Mouse (Mus musculus) CH12.LX (cell line): Measurements from ENCODE around the gene T2. TPM values are rescaled to one million over a fixed set of nuclear protein-coding genes. Genes with fewer than 3 reads are reported as not detected.

Source experiments
- DNase-seq: peaks from one replicate; pipeline ENCODE4 v3.0.0-alpha.2; 2013; ENCODE audit errors: extremely low read depth
- H3K27ac ChIP-seq: 2 replicates; pipeline ENCODE4 v1.5.1; 2012; ENCODE audit warnings: low read depth, mild to moderate bottlenecking, control low read depth, moderate library complexity; ENCODE audit not compliant: insufficient read depth
- H3K27me3 ChIP-seq: replicated peaks from 2 replicates; pipeline ENCODE3; 2012; ENCODE audit warnings: inconsistent platforms
- H3K36me3 ChIP-seq, 2 experiments: replicated peaks in 1 of 2; 2 replicates each; pipeline versions ENCODE3 to v1.6.1; 2012; ENCODE audit warnings: inconsistent platforms in 1 of 2, low read length in 1 of 2, mild to moderate bottlenecking in 1 of 2, mixed read lengths in 1 of 2, moderate library complexity in 1 of 2; ENCODE audit not compliant: control insufficient read depth in 1 of 2, insufficient read depth in 1 of 2
- H3K4me1 ChIP-seq, 2 experiments: 2 replicates each; pipeline ENCODE4 v1.6.1; 2012; ENCODE audit warnings: inconsistent platforms in 1 of 2, moderate library complexity in 1 of 2; ENCODE audit not compliant: insufficient read depth in 2 of 2, control insufficient read depth in 1 of 2
- H3K4me2 ChIP-seq: 2 replicates; pipeline ENCODE4 v1.6.1; 2012; ENCODE audit warnings: low read depth, mild to moderate bottlenecking, control low read depth; ENCODE audit not compliant: poor library complexity, insufficient read depth, severe bottlenecking
- H3K4me3 ChIP-seq, 3 experiments: fragments of 150-350 bp in 1 of 3; sonication (generic) in 1 of 3; replicated peaks in 1 of 3; 2 replicates each; pipeline versions ENCODE3 to v1.5.1; 2011 to 2012; ENCODE audit warnings: low read depth in 2 of 3, low read length in 2 of 3, mild to moderate bottlenecking in 2 of 3, moderate library complexity in 2 of 3, control low read depth in 1 of 3, improper control_type of control experiment in 1 of 3, inconsistent platforms in 1 of 3, mixed read lengths in 1 of 3; ENCODE audit not compliant: poor library complexity in 1 of 3
- H3K79me2 ChIP-seq: replicated peaks from 2 replicates; pipeline ENCODE4 v1.6.1; 2012; ENCODE audit warnings: mild to moderate bottlenecking, moderate library complexity; ENCODE audit not compliant: control insufficient read depth, poor library complexity, insufficient read depth, severe bottlenecking; ENCODE audit errors: extremely low read depth
- H3K9ac ChIP-seq: 2 replicates; pipeline ENCODE4 v1.6.1; 2012; ENCODE audit warnings: low read depth, mild to moderate bottlenecking, control low read depth, moderate library complexity; ENCODE audit not compliant: insufficient read depth
- H3K9me3 ChIP-seq: replicated peaks from 2 replicates; pipeline ENCODE3; 2012; ENCODE audit warnings: low read length, inconsistent platforms, mixed read lengths
- CHD1 ChIP-seq: IDR thresholded peaks from 2 replicates; pipeline ENCODE4 v1.6.1; 2012; ENCODE audit warnings: low read depth, low read length, improper control_type of control experiment, inconsistent platforms
- CHD2 ChIP-seq: IDR thresholded peaks from 2 replicates; pipeline ENCODE4 v1.6.1; 2011; ENCODE audit warnings: low read length, improper control_type of control experiment
- CTCF ChIP-seq, 2 experiments: IDR thresholded peaks in 1 of 2; conservative IDR thresholded peaks in 1 of 2; 2 replicates each; pipeline ENCODE4 v1.5.1; 2011 to 2012; ENCODE audit warnings: low read depth in 2 of 2, low read length in 2 of 2, improper control_type of control experiment in 1 of 2, inconsistent platforms in 1 of 2, mild to moderate bottlenecking in 1 of 2, moderate library complexity in 1 of 2
- E2F4 ChIP-seq: IDR thresholded peaks from 2 replicates; pipeline ENCODE4 v1.6.1; 2011; ENCODE audit warnings: low read depth, low read length, improper control_type of control experiment; ENCODE audit not compliant: insufficient replicate concordance
- EP300 ChIP-seq: IDR thresholded peaks from 2 replicates; pipeline ENCODE4 v1.6.1; 2011; ENCODE audit warnings: low read length, improper control_type of control experiment
- ETS1 ChIP-seq: conservative IDR thresholded peaks from 2 replicates; pipeline ENCODE4 v1.6.1; 2012; ENCODE audit warnings: low read depth, mild to moderate bottlenecking, inconsistent platforms, low read length, improper control_type of control experiment, moderate library complexity
- GABPA ChIP-seq: IDR thresholded peaks from 2 replicates; pipeline ENCODE4 v1.6.1; 2012; ENCODE audit warnings: low read depth, low read length, improper control_type of control experiment, inconsistent platforms; ENCODE audit not compliant: insufficient replicate concordance
- HCFC1 ChIP-seq: IDR thresholded peaks from 2 replicates; pipeline ENCODE4 v1.6.1; 2012; ENCODE audit warnings: low read depth, mild to moderate bottlenecking, inconsistent platforms, low read length, improper control_type of control experiment
- IRF4 ChIP-seq: IDR thresholded peaks from 2 replicates; pipeline ENCODE4 v1.6.1; 2014; ENCODE audit warnings: low read depth, mild to moderate bottlenecking, inconsistent platforms, low read length, improper control_type of control experiment
- JUN ChIP-seq: IDR thresholded peaks from 2 replicates; pipeline ENCODE4 v1.6.1; 2011; ENCODE audit warnings: low read depth, mild to moderate bottlenecking, low read length, improper control_type of control experiment, moderate library complexity; ENCODE audit not compliant: insufficient read depth
- MAFK ChIP-seq: IDR thresholded peaks from 2 replicates; pipeline ENCODE4 v1.6.1; 2011; ENCODE audit warnings: low read length, improper control_type of control experiment; ENCODE audit not compliant: insufficient replicate concordance
- MAX ChIP-seq: IDR thresholded peaks from 2 replicates; pipeline ENCODE4 v1.6.1; 2011; ENCODE audit warnings: low read length, improper control_type of control experiment
- MAZ ChIP-seq: IDR thresholded peaks from 2 replicates; pipeline ENCODE4 v1.6.1; 2012; ENCODE audit warnings: low read depth, mild to moderate bottlenecking, inconsistent platforms, low read length, improper control_type of control experiment, moderate library complexity
- MEF2A ChIP-seq: IDR thresholded peaks from 2 replicates; pipeline ENCODE4 v1.6.1; 2014; ENCODE audit warnings: low read depth, mild to moderate bottlenecking, inconsistent platforms, low read length, improper control_type of control experiment, borderline replicate concordance
- NELFE ChIP-seq: IDR thresholded peaks from 2 replicates; pipeline ENCODE4 v1.6.1; 2011; ENCODE audit warnings: low read depth, low read length, improper control_type of control experiment
- NRF1 ChIP-seq: IDR thresholded peaks from 2 replicates; pipeline ENCODE4 v1.6.1; 2014; ENCODE audit warnings: low read depth, mild to moderate bottlenecking, inconsistent platforms, low read length, improper control_type of control experiment, moderate library complexity
- PAX5 ChIP-seq: IDR thresholded peaks from 2 replicates; pipeline ENCODE4 v1.6.1; 2012; ENCODE audit warnings: low read length, inconsistent platforms, mixed read lengths
- POLR2A ChIP-seq: IDR thresholded peaks from 2 replicates; pipeline ENCODE4 v1.6.1; 2011; ENCODE audit warnings: low read depth, mild to moderate bottlenecking, improper control_type of control experiment, low read length
- RAD21 ChIP-seq: IDR thresholded peaks from 2 replicates; pipeline ENCODE4 v1.6.1; 2011; ENCODE audit warnings: low read depth, mild to moderate bottlenecking, low read length, improper control_type of control experiment, moderate library complexity
- SMC3 ChIP-seq: IDR thresholded peaks from 2 replicates; pipeline ENCODE4 v1.6.1; 2011; ENCODE audit warnings: low read depth, low read length, improper control_type of control experiment
- TCF12 ChIP-seq: IDR thresholded peaks from 2 replicates; pipeline ENCODE4 v1.6.1; 2014; ENCODE audit warnings: low read depth, mild to moderate bottlenecking, inconsistent platforms, low read length, improper control_type of control experiment
- UBTF ChIP-seq: IDR thresholded peaks from 2 replicates; pipeline ENCODE4 v1.6.1; 2012; ENCODE audit warnings: low read depth, mild to moderate bottlenecking, inconsistent platforms, low read length, improper control_type of control experiment, moderate library complexity
- USF2 ChIP-seq: conservative IDR thresholded peaks from 2 replicates; pipeline ENCODE4 v1.6.1; 2011; ENCODE audit warnings: low read depth, low read length, improper control_type of control experiment
- ZKSCAN1 ChIP-seq: IDR thresholded peaks from 2 replicates; pipeline ENCODE4 v1.6.1; 2012; ENCODE audit warnings: low read depth, inconsistent platforms, low read length, improper control_type of control experiment, borderline replicate concordance
- ZMIZ1 ChIP-seq: IDR thresholded peaks from 2 replicates; pipeline ENCODE4 v1.6.1; 2012; ENCODE audit warnings: low read depth, mild to moderate bottlenecking, inconsistent platforms, low read length, improper control_type of control experiment
- dilution Hi-C: fragments of 300-500 bp; cut with MboI; formaldehyde crosslinking; loops from 2 replicates; pipeline ENCODE4 v1.14.3; 2020; ENCODE audit warnings: low sequenced_read_pairs; ENCODE audit not compliant: extremely low pct_unique_long_range_greater_than_20kb, extremely low pct_ligation_motif_present
- in situ Hi-C: fragments of 300-500 bp; cut with MboI; formaldehyde crosslinking; loops from 3 replicates; pipeline ENCODE4 v1.14.3; 2019; ENCODE audit warnings: low sequenced_read_pairs, low pct_ligation_motif_present, low pct_unique_long_range_greater_than_20kb, mixed read lengths
- polyA plus RNA-seq: library from polyadenylated mRNA; unstranded; fragments of >175 nt; gene quantifications from 2 replicates; pipeline ENCODE4 v1.2.1, GENCODE M21; 2012; ENCODE audit warnings: low read depth; ENCODE audit not compliant: insufficient read length
- total RNA-seq, 2 experiments: library from RNA; depleted of rRNA; stranded (reverse); fragments of 300-350 nt in 1 of 2; fragments of >200 nt in 1 of 2; gene quantifications; 2 replicates each; pipeline ENCODE4 v1.2.3; 2012 to 2014

T2 gene
- total and polyA plus RNA-seq, 3 experiments: not detected

DNA sequence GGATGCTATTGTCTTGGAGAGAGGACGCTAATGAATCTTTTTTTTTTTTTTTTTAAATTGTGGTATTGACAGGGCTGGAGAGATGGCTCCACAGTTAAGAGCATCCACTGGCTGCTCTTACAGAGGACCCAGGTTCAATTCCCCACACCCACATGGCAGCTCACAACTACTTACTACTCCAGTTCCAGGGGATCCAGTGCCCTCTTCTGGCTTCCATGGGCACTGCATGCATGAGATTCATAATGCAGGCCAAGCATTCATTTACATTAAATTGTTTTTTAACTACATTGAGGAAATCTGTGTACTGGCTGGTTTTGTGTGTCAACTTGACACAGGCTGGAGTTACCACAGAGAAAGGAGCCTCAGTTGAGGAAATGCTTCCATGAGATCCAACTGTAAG is 64.9 kb downstream of the T2 start:
- no peak for TF ChIP-seq E2F4
- no peak for TF ChIP-seq MAZ
- TF ChIP-seq UBTF: no peak
- TF ChIP-seq MAX: no peak
- no peak for TF ChIP-seq MAFK
- TF ChIP-seq CHD1: no peak
- TF ChIP-seq IRF4: no peak
- no peak for TF ChIP-seq CHD2
- TF ChIP-seq NRF1: no peak
- TF ChIP-seq SMC3: peak; percentile 33; the same call in 1 of the 2 replicates
- TF ChIP-seq MEF2A: no peak
- no peak for TF ChIP-seq PAX5
- no peak for TF ChIP-seq ETS1
- no peak for TF ChIP-seq GABPA
- TF ChIP-seq TCF12: no peak
- TF ChIP-seq ZMIZ1: no peak
- TF ChIP-seq ZKSCAN1: no peak
- TF ChIP-seq NELFE: no peak
- TF ChIP-seq USF2: no peak
- TF ChIP-seq JUN: no peak
- TF ChIP-seq EP300: no peak
- no peak for TF ChIP-seq POLR2A
- TF ChIP-seq HCFC1: no peak
- TF ChIP-seq RAD21: peak; percentile 39
- peak in 1 of 2 experiments; percentile 47; a peak in 2 of 4 replicates for TF ChIP-seq CTCF (conservative IDR thresholded peaks at IDR 0.05 in 1 of 2, IDR thresholded peaks at IDR 0.05 in 1 of 2; ENCODE audit: low read depth in 2 of 2, low read length in 2 of 2)
- in situ Hi-C loops: no loop called here
- dilution Hi-C loops: no loop called here
- peaks cover 0 to 18% of the 10 kb centered on the region in 2 experiments; a peak in 2 of 4 replicates for H3K4me1 ChIP-seq
- H3K27ac ChIP-seq: no peak overlapping the region
- H3K4me3 ChIP-seq: no peak overlapping the region
- peaks cover 2% of the 10 kb centered on the region for H3K9me3 ChIP-seq
- H3K9ac ChIP-seq: no peak overlapping the region
- H3K27me3 ChIP-seq: no peaks in the 10 kb centered on the region
- H3K79me2 ChIP-seq: no peaks in the 10 kb centered on the region
- H3K36me3 ChIP-seq: no peaks in the 10 kb centered on the region
- no peak overlapping the region for H3K4me2 ChIP-seq
- no peak for DNase-seq
